ENCODE assay signal across 33 mouse cellular contexts in genomic region chr2:106815898-106816297, GRCm38 (mm10).
"Had no signal": no experiment of that assay in that cellular context is flagged by ENCODE, and none has a peak within 500 bp of the region (broad histone marks: within the 10 kb centered on the region; RNA-seq: fewer than 3 reads in every experiment).

No protein-coding gene starts in this region.

- H3K27ac ChIP-seq: heart, embryonic 13.5 days; heart, embryonic 15.5 days; hindbrain, embryonic 10.5 days; hindbrain, embryonic 12.5 days; hindbrain, embryonic 13.5 days; hindbrain, embryonic 14.5 days; hindbrain, embryonic 15.5 days; hindbrain, postnatal 0 days; intestine, embryonic 15.5 days; kidney, embryonic 15.5 days; kidney, postnatal 0 days; layer of hippocampus, adult 2 months; left cerebral cortex, adult 2 months had no signal

- H3K36me3 ChIP-seq: heart, embryonic 15.5 days; hindbrain, embryonic 12.5 days; hindbrain, embryonic 13.5 days; hindbrain, embryonic 15.5 days; intestine, embryonic 15.5 days; kidney, embryonic 15.5 days had no signal

- H3K9me3 ChIP-seq: heart, embryonic 13.5 days; heart, embryonic 15.5 days; hindbrain, embryonic 13.5 days; hindbrain, embryonic 15.5 days; intestine, embryonic 15.5 days had no signal

- ATAC-seq: hindbrain, embryonic 16.5 days; hindbrain, postnatal 0 days; inflammation-experienced regulatory T-cells, adult 6 months; intestine, embryonic 15.5 days; intestine, embryonic 16.5 days; intestine, postnatal 0 days had no signal

- H3K27me3 ChIP-seq: heart, embryonic 12.5 days; heart, embryonic 13.5 days; heart, embryonic 15.5 days; hindbrain, embryonic 12.5 days; hindbrain, embryonic 13.5 days; hindbrain, embryonic 15.5 days; intestine, embryonic 15.5 days; kidney, embryonic 15.5 days had no signal

- H3K9ac ChIP-seq: heart, embryonic 12.5 days; heart, embryonic 13.5 days; heart, embryonic 15.5 days; hindbrain, embryonic 12.5 days; hindbrain, embryonic 13.5 days; hindbrain, embryonic 14.5 days; hindbrain, embryonic 15.5 days; intestine, embryonic 15.5 days; kidney, embryonic 15.5 days had no signal

- H3K4me2 ChIP-seq: heart, embryonic 12.5 days; heart, embryonic 13.5 days; heart, embryonic 15.5 days; hindbrain, embryonic 12.5 days; hindbrain, embryonic 13.5 days; hindbrain, embryonic 14.5 days; hindbrain, embryonic 15.5 days; intestine, embryonic 15.5 days; kidney, embryonic 15.5 days had no signal

- H3K4me1 ChIP-seq: heart, embryonic 15.5 days; hindbrain, embryonic 10.5 days; hindbrain, embryonic 12.5 days; hindbrain, embryonic 15.5 days; intestine, embryonic 15.5 days had no signal

- H3K4me3 ChIP-seq: heart, embryonic 12.5 days; heart, embryonic 13.5 days; heart, embryonic 15.5 days; hindbrain, embryonic 10.5 days; hindbrain, embryonic 12.5 days; hindbrain, embryonic 13.5 days; hindbrain, embryonic 15.5 days; intestine, embryonic 15.5 days; kidney, embryonic 15.5 days; layer of hippocampus, adult 2 months; left cerebral cortex, adult 2 months had no signal

- DNase-seq: heart, postnatal 14 days; heart, postnatal 36 days; heart, postnatal 4 days; kidney, adult 11 months; kidney, adult 18-20 months; kidney, adult 2 months; kidney, adult 8-10 months; kidney, adult 9 months; kidney, postnatal 10 days; kidney, postnatal 14 days; kidney, postnatal 25 days; kidney, postnatal 36 days; kidney, postnatal 4 days; layer of hippocampus, adult 9-11 months; layer of hippocampus, postnatal 36 days had no signal
